Mouse (Mus musculus) thymus, adult 2 months (tissue): Measurements from ENCODE around the gene Prkcz. TPM values are rescaled to one million over a fixed set of nuclear protein-coding genes. Genes with fewer than 3 reads are reported as not detected.

Experiments
- DNase-seq: peaks from one replicate; pipeline ENCODE4 v3.0.0; 2021
- H3K27ac ChIP-seq: fragments of 200-500 bp; 2 replicates; pipeline ENCODE4 v1.5.1; 2012; ENCODE audit warnings: low read length, control low read depth; ENCODE audit not compliant: control insufficient read depth, insufficient read depth
- H3K27me3 ChIP-seq: fragments of 200-500 bp; 2 replicates; pipeline ENCODE4 v1.6.1; 2012; ENCODE audit warnings: mild to moderate bottlenecking, low read length, moderate library complexity, mixed read lengths; ENCODE audit not compliant: control insufficient read depth, insufficient read depth
- H3K36me3 ChIP-seq: fragments of 200-500 bp; 2 replicates; pipeline ENCODE4 v1.6.1; 2012; ENCODE audit warnings: mild to moderate bottlenecking, low read length, moderate library complexity; ENCODE audit not compliant: control insufficient read depth, insufficient read depth
- H3K4me1 ChIP-seq: fragments of 200-500 bp; replicated peaks from 2 replicates; pipeline ENCODE4 v1.6.1; 2012; ENCODE audit warnings: low read length; ENCODE audit not compliant: control insufficient read depth, insufficient read depth
- H3K4me3 ChIP-seq: fragments of 200-500 bp; 2 replicates; pipeline ENCODE4 v1.5.1; 2012; ENCODE audit warnings: mild to moderate bottlenecking, low read length, control low read depth, moderate library complexity; ENCODE audit not compliant: control insufficient read depth, insufficient read depth
- CTCF ChIP-seq: fragments of 200-500 bp; IDR thresholded peaks from 2 replicates; pipeline ENCODE4 v1.5.1; 2012; ENCODE audit warnings: mild to moderate bottlenecking, control low read depth, low read length, moderate library complexity, borderline replicate concordance; ENCODE audit not compliant: control insufficient read depth, poor library complexity, insufficient read depth; ENCODE audit errors: extremely low read depth
- POLR2A ChIP-seq: fragments of 200-500 bp; IDR thresholded peaks from 2 replicates; pipeline ENCODE4 v1.6.1; 2012; ENCODE audit warnings: mild to moderate bottlenecking, low read length, control low read depth, moderate library complexity; ENCODE audit not compliant: control insufficient read depth, poor library complexity, insufficient read depth; ENCODE audit errors: extremely low read depth
- WGBS: fragments of 180-500 bp; shearing (Covaris S2); methylation state at CpG from one replicate; pipeline ENCODE4 v1.1.7; 2018; 5-methylcytosine and 5-hydroxymethylcytosine counted together
- polyA plus RNA-seq: library from polyadenylated mRNA; depleted of rRNA; stranded (reverse); fragments of >200 nt; gene quantifications from 2 replicates; pipeline ENCODE4 v1.2.3, GENCODE M21; 2012

Gene Prkcz
- polyA plus RNA-seq, 1 experiment, result 8.5 TPM

DNA sequence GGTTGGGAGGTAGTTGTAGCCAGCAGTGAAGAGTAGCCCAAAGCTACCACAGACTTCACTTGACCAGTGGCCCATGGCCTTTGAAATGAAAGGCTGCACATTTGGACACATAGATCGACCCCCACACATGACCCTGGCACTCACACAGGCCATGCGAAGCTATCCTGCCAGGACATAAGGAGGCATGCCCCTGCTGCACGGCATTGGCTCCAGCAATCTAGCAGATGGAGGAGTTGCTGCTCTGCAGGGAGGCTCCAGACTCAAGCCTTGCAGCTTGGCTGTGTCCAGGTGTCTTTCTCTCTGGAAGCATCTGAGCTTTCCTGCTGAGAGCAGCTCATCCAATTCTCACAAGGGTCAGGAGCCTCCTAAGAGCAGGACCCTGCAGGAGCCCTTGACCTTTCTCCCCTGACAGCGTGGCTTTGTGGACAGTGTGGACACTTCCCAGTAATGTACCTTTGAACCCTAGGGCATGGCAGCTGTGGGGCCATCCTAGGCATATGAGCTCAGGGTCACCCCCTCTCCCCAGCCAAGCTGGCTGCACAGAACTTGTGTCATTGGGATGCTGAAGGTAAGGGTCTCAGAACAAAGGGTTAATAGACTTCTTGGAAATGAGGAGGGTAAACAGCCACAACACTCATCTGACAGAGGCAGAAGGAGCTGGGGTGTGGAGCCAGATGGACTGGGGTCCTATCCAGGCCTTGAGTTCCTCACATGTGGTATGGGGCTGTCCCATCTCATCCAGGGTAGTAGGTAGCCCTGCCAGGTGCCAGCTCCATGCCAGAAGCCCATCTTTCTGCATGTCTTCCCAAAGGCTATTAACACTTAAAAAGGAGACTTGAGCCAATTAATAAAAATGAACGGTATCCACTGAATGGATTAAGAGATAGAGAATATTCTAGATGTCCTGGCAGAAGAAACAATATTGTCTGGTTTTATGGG lies 10.9 kb upstream of the Prkcz start:
- no peaks in the 10 kb centered on the region for H3K27me3 ChIP-seq
- no peaks in the 10 kb centered on the region for H3K36me3 ChIP-seq
- H3K4me1 ChIP-seq, result 0 out of 2 replicates have a peak, but pooled peaks cover 3% of the 10 kb centered on the region
- no peak for DNase-seq
- 91% methylated on average over 5 of the region's 5 CpGs for WGBS
- no peak overlapping the region for H3K4me3 ChIP-seq
- no peak overlapping the region for H3K27ac ChIP-seq
- no peak for TF ChIP-seq CTCF
- no peak for TF ChIP-seq POLR2A

DNA sequence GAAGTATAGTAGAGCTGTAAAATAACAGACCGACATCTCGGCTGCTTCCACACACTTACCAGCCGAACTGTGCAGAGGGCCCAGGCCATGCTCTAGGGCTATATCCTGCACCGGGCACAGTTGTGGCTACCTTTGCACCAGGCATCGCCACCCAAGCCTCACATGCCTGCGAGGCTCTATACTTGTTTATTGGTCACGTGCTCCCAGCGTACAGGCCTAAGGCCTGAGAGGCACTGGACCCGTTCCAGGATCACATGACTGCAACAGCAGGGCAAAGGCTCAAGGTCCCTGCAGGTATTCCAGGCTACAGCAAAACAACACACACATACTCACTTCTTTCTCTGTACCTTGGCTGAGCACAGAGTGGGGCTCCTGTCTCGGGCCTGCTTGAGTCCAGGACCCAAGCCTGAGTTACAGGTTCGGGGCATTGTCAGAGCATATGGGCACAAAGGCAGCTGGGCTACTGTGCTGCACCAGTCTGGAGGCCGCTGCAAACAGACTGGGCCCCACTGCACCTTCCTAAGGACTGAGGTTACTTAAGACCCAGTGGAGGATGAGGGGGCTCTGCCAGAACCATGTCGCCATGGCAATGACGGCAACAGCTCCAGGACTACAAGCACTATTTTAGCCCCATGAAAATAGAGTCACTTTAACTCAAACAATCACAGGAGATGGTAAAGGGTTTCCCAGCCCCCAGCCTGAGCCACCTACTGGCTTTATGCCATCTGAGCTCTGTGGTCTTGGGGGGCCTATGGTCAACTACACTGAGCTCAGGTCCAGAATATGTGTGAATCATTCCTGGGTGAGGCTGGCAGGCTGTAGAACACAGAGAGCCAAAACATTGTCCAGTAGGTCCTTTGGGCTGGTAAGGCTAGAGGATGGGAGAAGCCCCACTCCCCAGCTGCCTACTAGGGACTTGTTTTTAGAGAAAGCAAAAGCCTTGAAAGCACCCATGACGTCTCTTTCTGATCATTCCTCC lies 9.9 kb upstream of the Prkcz start:
- Histone ChIP-seq H3K4me3 (no peak overlapping the region), H3K4me1 (0 out of 2 replicates have a peak, but pooled peaks cover 3% of the 10 kb centered on the region), H3K27ac (no peak overlapping the region), H3K36me3 (no peaks in the 10 kb centered on the region), H3K27me3 (no peaks in the 10 kb centered on the region)
- TF ChIP-seq POLR2A, result no peak
- TF ChIP-seq CTCF, result no peak
- WGBS, result 94% methylated on average over 15 of the region's 15 CpGs
- DNase-seq, result no peak

DNA sequence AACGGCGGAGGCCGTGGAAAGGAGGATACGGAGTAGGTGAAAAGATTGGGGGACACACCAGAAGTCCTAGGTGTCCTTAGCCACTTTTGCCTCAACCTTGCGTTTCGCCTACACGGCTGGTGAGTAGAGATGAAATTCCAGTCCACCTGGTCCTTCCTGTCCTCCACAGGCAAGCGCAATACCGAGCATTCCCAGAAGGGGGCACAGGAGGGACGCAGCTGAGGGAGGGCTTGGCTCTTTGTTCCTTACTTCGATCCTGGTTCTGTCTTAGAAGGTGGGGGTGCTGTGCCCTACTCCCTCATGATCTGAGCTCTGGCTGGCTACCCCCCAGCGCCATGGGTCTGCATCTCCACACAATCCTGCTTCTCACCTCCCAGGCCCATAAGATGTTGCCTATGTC lies 7.5 kb upstream of the Prkcz start:
- Histone ChIP-seq H3K36me3 (no peaks in the 10 kb centered on the region), H3K27ac (no peak overlapping the region), H3K27me3 (no peaks in the 10 kb centered on the region; the same call in 1 of the 2 replicates), H3K4me1 (0 out of 2 replicates have a peak, but pooled peaks cover 3% of the 10 kb centered on the region), H3K4me3 (no peak overlapping the region)
- WGBS, result 56% methylated on average over 12 of the region's 12 CpGs
- TF ChIP-seq CTCF (peak; percentile 87; the same call in 1 of the 2 replicates), POLR2A (no peak)
- DNase-seq, result peak; percentile 88

DNA sequence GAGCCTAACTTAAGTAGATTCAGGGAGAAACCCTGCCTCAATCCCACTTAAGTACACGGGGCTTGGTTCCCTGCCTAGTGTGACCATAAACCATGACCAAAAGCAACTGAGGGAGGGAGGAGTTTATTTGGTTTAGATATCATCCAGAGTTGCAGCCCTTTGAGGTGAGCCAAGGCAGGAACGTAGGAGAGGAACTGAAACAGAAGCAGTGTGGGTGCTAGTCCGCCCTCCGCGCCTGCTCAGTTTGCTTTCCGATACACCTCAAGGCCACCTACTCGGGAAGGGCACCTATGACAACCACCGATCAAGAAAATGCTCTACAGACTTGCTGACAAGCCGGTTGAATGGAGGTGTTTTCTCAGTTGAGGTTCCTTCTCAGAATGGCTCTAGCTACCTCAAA lies 6.6 kb upstream of the Prkcz start:
- WGBS, result 66% methylated on average over 9 of the region's 9 CpGs
- DNase-seq, result no peak
- H3K4me1 ChIP-seq, result 0 out of 2 replicates have a peak, but pooled peaks cover 3% of the 10 kb centered on the region
- H3K4me3 ChIP-seq, result no peak overlapping the region
- no peaks in the 10 kb centered on the region for H3K36me3 ChIP-seq
- H3K27ac ChIP-seq, result no peak overlapping the region
- TF ChIP-seq POLR2A (no peak), CTCF (no peak)
- no peaks in the 10 kb centered on the region; the same call in 1 of the 2 replicates for H3K27me3 ChIP-seq

DNA sequence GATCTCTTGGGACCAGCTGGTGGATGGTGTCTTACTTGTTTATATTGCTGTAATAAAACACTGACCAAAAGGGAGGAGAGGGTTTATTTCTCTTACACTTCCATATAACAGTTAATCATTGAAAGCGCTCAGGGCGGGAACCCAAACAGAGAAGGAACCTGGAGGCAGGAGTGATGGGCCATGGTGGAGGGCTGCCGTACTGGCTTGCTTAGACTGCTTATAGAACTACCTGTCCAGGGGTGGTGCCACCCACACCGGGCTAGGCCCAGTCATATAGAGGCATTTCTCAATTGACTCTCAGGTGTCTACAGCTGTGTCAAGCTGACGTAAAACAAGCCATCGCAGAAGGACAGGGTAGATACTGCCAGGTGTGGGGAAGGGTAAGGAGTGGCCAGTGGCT lies 5.6 kb upstream of the Prkcz start:
- H3K27me3 ChIP-seq, result peaks cover 2% of the 10 kb centered on the region
- TF ChIP-seq POLR2A, result no peak
- TF ChIP-seq CTCF, result no peak
- peaks cover 6% of the 10 kb centered on the region for H3K4me1 ChIP-seq
- WGBS, result 82% methylated on average over 6 of the region's 6 CpGs
- H3K27ac ChIP-seq, result no peak overlapping the region
- H3K4me3 ChIP-seq, result no peak overlapping the region
- H3K36me3 ChIP-seq, result no peaks in the 10 kb centered on the region
- no peak for DNase-seq

DNA sequence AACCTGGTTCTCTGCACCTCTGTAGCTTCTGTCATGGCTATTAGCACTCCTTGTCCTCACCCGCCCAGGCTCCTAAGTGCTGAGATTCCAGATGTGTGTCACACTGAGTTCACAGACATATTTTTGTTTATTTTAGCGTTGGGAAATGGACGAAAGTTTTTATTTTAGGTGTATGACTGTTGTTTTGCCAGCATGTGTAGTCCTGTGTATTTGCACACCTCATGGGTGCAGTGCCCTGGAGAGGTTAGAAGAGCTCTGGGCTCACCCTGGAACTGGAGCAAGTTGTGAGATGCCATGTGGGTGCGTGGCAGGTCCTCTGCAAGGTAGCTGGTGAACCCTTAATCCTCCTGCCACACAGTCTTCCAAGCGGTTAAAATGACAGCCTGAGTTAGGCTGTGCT lies 1.3 kb upstream of the Prkcz start:
- no peak for DNase-seq
- TF ChIP-seq POLR2A, result no peak
- TF ChIP-seq CTCF, result no peak
- Histone ChIP-seq H3K4me3 (no peak overlapping the region), H3K36me3 (no peaks in the 10 kb centered on the region), H3K4me1 (peaks cover 6% of the 10 kb centered on the region), H3K27ac (no peak overlapping the region), H3K27me3 (peaks cover 4% of the 10 kb centered on the region)
- WGBS, result 68% methylated on average over 5 of the region's 5 CpGs
